ENCODE assay signal across 15 mouse cellular contexts in genomic region chr15:83699834-83700592, GRCm38 (mm10). TPM values are rescaled to one million over a fixed set of nuclear protein-coding genes. Genes with fewer than 3 reads are reported as not detected.
DNase-seq lines count a peak whose midpoint lies in the region; ATAC-seq and TF ChIP-seq lines count a peak whose summit lies in the region.
"Had no signal": no experiment of that assay in that cellular context is flagged by ENCODE, and none has a peak within 500 bp of the region (broad histone marks: within the 10 kb centered on the region; RNA-seq: fewer than 3 reads in every experiment).

No protein-coding gene starts in this region.

- intact Hi-C loops in gastrocnemius, adult 2 months (cut with DNase I) = no loop called here

- no peak overlapping the region for H3K4me2 ChIP-seq in hindbrain, embryonic 14.5 days (replicated peaks)
- H3K4me2 ChIP-seq in embryonic facial prominence, embryonic 11.5 days (ENCODE audit: low read depth, low read length) = peak overlapping the region; percentile 24; the same call in 1 of the 2 replicates
- no peak overlapping the region for H3K4me2 ChIP-seq in midbrain, embryonic 13.5 days (replicated peaks)
- H3K4me2 ChIP-seq: liver, embryonic 13.5 days had no signal

- H3K4me3 ChIP-seq in hindbrain, embryonic 10.5 days = 0 out of 2 replicates have a peak overlapping the region, but pooled peaks have one; percentile 26
- H3K4me3 ChIP-seq in hindbrain, embryonic 14.5 days (replicated peaks; ENCODE audit: low read length) = no peak overlapping the region
- H3K4me3 ChIP-seq in embryonic facial prominence, embryonic 11.5 days (ENCODE audit: low read depth, low read length) = no peak overlapping the region
- no peak overlapping the region for H3K4me3 ChIP-seq in midbrain, embryonic 13.5 days (replicated peaks)
- no peak overlapping the region for H3K4me3 ChIP-seq in gastrocnemius, adult 2 months
- H3K4me3 ChIP-seq: liver, embryonic 13.5 days had no signal

- peaks cover 77% of the 10 kb centered on the region for H3K4me1 ChIP-seq in hindbrain, embryonic 10.5 days (replicated peaks)
- peaks cover 29% of the 10 kb centered on the region for H3K4me1 ChIP-seq in hindbrain, embryonic 14.5 days (replicated peaks; ENCODE audit: control insufficient read depth, insufficient read depth, low read length)
- H3K4me1 ChIP-seq in embryonic facial prominence, embryonic 11.5 days (ENCODE audit: control insufficient read depth, insufficient read depth, low read length) = peaks cover 30% of the 10 kb centered on the region
- H3K4me1 ChIP-seq in midbrain, embryonic 13.5 days (replicated peaks) = peaks cover 46% of the 10 kb centered on the region
- H3K4me1 ChIP-seq: liver, embryonic 13.5 days had no signal

- WGBS in hindbrain, embryonic 10.5 days = 10% methylated on average over 11 of the region's 11 CpGs
- WGBS in hindbrain, embryonic 14.5 days = 16% methylated on average over 11 of the region's 11 CpGs
- 7% methylated on average over 11 of the region's 11 CpGs for WGBS in embryonic facial prominence, embryonic 11.5 days
- WGBS in midbrain, embryonic 13.5 days = 8% methylated on average over 11 of the region's 11 CpGs

- H3K9me3 ChIP-seq in hindbrain, embryonic 10.5 days = peaks cover 9% of the 10 kb centered on the region; the same call in 1 of the 2 replicates
- H3K9me3 ChIP-seq in hindbrain, embryonic 14.5 days (ENCODE audit: control insufficient read depth, low read length) = no peaks in the 10 kb centered on the region
- no peaks in the 10 kb centered on the region for H3K9me3 ChIP-seq in embryonic facial prominence, embryonic 11.5 days (replicated peaks; ENCODE audit: control insufficient read depth, low read length)
- no peaks in the 10 kb centered on the region for H3K9me3 ChIP-seq in midbrain, embryonic 13.5 days
- H3K9me3 ChIP-seq: liver, embryonic 13.5 days had no signal

- H3K27ac ChIP-seq in hindbrain, embryonic 10.5 days = peak overlapping the region; percentile 81
- no peak overlapping the region for H3K27ac ChIP-seq in hindbrain, embryonic 14.5 days
- H3K27ac ChIP-seq in embryonic facial prominence, embryonic 11.5 days (replicated peaks; ENCODE audit: low read depth, low read length) = peak overlapping the region; percentile 25
- 0 out of 2 replicates have a peak overlapping the region, but pooled peaks have one; percentile 16 for H3K27ac ChIP-seq in midbrain, embryonic 13.5 days
- H3K27ac ChIP-seq in gastrocnemius, adult 2 months = no peak overlapping the region
- H3K27ac ChIP-seq: liver, embryonic 13.5 days had no signal

- no peak overlapping the region for H3K9ac ChIP-seq in hindbrain, embryonic 14.5 days
- H3K9ac ChIP-seq in embryonic facial prominence, embryonic 11.5 days (replicated peaks; ENCODE audit: low read length) = peak overlapping the region; percentile 15; the same call in 1 of the 2 replicates
- H3K9ac ChIP-seq in midbrain, embryonic 13.5 days (replicated peaks) = peak overlapping the region; percentile 15; the same call in 1 of the 2 replicates
- H3K9ac ChIP-seq: liver, embryonic 13.5 days had no signal

- DNase-seq in hindbrain, embryonic 10.5 days (ENCODE audit: low spot score) = peak; percentile 60
- DNase-seq in hindbrain, embryonic 14.5 days (ENCODE audit: low spot score) = no peak
- peak; percentile 81 for DNase-seq in embryonic facial prominence, embryonic 11.5 days (ENCODE audit: low spot score)
- peak; percentile 72 for DNase-seq in forelimb bud, embryonic 11.5 days (ENCODE audit: low read depth, low spot score)
- DNase-seq in adipocyte (ENCODE audit: low spot score) = no peak
- no peak for DNase-seq in gastrocnemius, adult 2 months
- DNase-seq in cerebellum, adult 18-20 months = no peak
- DNase-seq: kidney, adult 8-10 months; liver, embryonic 13.5 days; lung, postnatal 36 days; thymus, adult 2 months had no signal

- no peak for TF ChIP-seq CTCF in gastrocnemius, adult 2 months (IDR thresholded peaks at IDR 0.05)

- no peak for ATAC-seq in hindbrain, embryonic 14.5 days (ENCODE audit: low FRiP score)
- ATAC-seq in embryonic facial prominence, embryonic 11.5 days (replicated peaks; ENCODE audit: insufficient number of reproducible peaks, low FRiP score, low TSS enrichment, low read depth) = peak; percentile 64
- peak; percentile 68 for ATAC-seq in midbrain, embryonic 13.5 days
- ATAC-seq: activated CD4-positive, CD25-positive, alpha-beta regulatory T cell, adult 4 months had no signal

- H3K27me3 ChIP-seq in hindbrain, embryonic 10.5 days (ENCODE audit: insufficient read depth, poor library complexity, severe bottlenecking) = peaks cover 13% of the 10 kb centered on the region
- no peaks in the 10 kb centered on the region for H3K27me3 ChIP-seq in hindbrain, embryonic 14.5 days (ENCODE audit: control insufficient read depth, insufficient read depth, low read length)
- no peaks in the 10 kb centered on the region; the same call in 1 of the 2 replicates for H3K27me3 ChIP-seq in embryonic facial prominence, embryonic 11.5 days (ENCODE audit: control insufficient read depth, insufficient read depth, low read length)
- H3K27me3 ChIP-seq in midbrain, embryonic 13.5 days = peaks cover 23% of the 10 kb centered on the region
- H3K27me3 ChIP-seq: liver, embryonic 13.5 days had no signal

- H3K36me3 ChIP-seq in hindbrain, embryonic 10.5 days = peaks cover 61% of the 10 kb centered on the region
- H3K36me3 ChIP-seq in hindbrain, embryonic 14.5 days (replicated peaks; ENCODE audit: control insufficient read depth, insufficient read depth) = 0 out of 2 replicates have a peak, but pooled peaks cover 5% of the 10 kb centered on the region
- peaks cover 5% of the 10 kb centered on the region; the same call in 1 of the 2 replicates for H3K36me3 ChIP-seq in embryonic facial prominence, embryonic 11.5 days (replicated peaks; ENCODE audit: control insufficient read depth, insufficient read depth, low read depth, low read length)
- peaks cover 17% of the 10 kb centered on the region for H3K36me3 ChIP-seq in midbrain, embryonic 13.5 days
- H3K36me3 ChIP-seq: G1E; liver, embryonic 13.5 days had no signal

RNA-seq across cellular contexts. Expression of gene Scube1, which starts 24.8 kb away (rescaled TPM):
- 62.6 and 70.5 TPM in 2 replicates for polyA plus RNA-seq in hindbrain, embryonic 10.5 days (2016; fragmentation: Nextera tagmentation; extraction: Ambion mirVana)
- polyA plus RNA-seq in hindbrain, embryonic 14.5 days (2014; fragmentation: Nextera tagmentation; extraction: Ambion mirVana) = 10.4 and 12.7 TPM in 2 replicates
- 30.2 and 32.8 TPM in 2 replicates for polyA plus RNA-seq in embryonic facial prominence, embryonic 11.5 days (2014; fragmentation: Nextera tagmentation; extraction: Ambion mirVana)
- polyA plus RNA-seq in midbrain, embryonic 13.5 days (2015; fragmentation: Nextera tagmentation; extraction: Ambion mirVana) = 15.5 and 16.7 TPM in 2 replicates
- under 1 TPM; 0.18 to 0.45 TPM for total RNA-seq in gastrocnemius, adult 2 months (2021)
- total RNA-seq: neutrophil, adult 5-6 weeks had no signal
- polyA plus RNA-seq: activated CD4-positive, CD25-positive, alpha-beta regulatory T cell, adult 4 months; G1E had no signal

Comparison
In these comparisons a context has a peak if more than half of its experiments do, and no peak if none do; other contexts are left out.
1. DNase-seq: peak in hindbrain, embryonic 10.5 days (single experiment), embryonic facial prominence, embryonic 11.5 days (single experiment) and forelimb bud, embryonic 11.5 days (single experiment); none in hindbrain, embryonic 14.5 days (single experiment), adipocyte (single experiment), gastrocnemius, adult 2 months (single experiment) and cerebellum, adult 18-20 months (0 of 2).
2. H3K27ac ChIP-seq: peak in hindbrain, embryonic 10.5 days (single experiment), embryonic facial prominence, embryonic 11.5 days (single experiment) and midbrain, embryonic 13.5 days (single experiment); none in hindbrain, embryonic 14.5 days (single experiment) and gastrocnemius, adult 2 months (single experiment).